Mouse (Mus musculus): ENCODE data around the gene Gpc6. TPM values are rescaled to one million over a fixed set of nuclear protein-coding genes. Genes with fewer than 3 reads are reported as not detected.

Gene Gpc6
- total RNA-seq, 2 experiments from 2014 or later = 9.0 to 11.0 TPM

DNA sequence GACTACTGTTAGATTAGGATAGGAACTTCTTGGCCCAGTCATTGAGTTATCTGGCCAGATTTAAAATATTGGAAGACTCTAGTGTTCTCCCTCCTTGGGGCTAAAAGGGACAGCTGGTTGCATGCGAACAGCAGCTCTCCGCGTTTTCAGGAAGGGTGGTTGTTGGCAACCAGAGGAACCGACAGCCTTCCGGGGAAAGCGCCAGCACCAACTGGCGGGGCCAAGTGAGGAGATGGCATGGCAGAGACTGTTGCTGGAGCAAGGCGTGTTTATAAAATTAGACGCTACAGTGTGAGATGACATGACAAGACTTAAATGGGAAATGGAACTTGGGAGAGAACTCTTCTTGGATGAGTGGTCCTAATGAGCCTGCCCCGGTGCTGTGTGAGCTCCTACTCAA lies 1056.4 kb downstream of the Gpc6 start:
- DNase-seq (ENCODE audit: low spot score in 2 of 2) = peak; percentile 68 to 72

DNA sequence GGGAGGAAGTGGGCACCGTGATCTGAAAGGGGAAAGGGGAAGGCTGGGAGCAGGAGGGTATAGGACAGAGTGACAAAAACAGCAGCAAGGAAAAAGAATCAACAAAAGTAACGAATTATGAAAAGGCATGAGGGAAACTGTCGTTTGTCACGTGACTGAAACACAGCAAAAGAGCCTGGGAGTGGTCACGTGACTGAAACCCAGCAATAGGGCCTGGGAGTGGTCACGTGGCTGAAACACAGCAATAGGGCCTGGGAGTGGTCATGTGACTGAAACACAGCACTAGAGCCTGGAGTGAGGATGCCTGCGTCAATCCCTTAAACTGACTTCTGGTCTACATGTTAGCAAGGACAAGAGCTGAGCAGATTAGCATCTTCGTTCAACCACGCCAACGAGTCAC lies 1063.3 kb downstream of the Gpc6 start:
- DNase-seq (ENCODE audit: low spot score in 2 of 2) = no peak

DNA sequence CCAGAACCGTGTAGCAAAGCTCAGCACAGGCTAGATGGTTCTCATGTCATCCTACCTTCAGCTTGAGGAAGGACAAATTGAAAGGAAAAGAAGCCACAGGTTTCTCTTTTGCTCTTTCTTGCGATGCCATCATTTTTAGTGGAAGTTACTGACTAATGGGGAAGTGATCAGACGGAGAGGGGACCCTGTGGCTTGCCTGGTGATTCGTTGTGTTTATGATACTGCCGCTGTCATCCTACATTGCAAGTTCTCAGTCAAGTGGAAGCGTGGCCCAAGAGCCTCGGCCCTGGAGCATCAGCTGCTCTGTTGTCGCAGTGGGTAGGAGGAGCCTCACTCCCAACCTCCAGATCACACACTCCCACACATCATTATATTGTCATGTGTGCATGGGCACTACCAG lies 1065.1 kb downstream of the Gpc6 start:
- no peak for DNase-seq (ENCODE audit: low spot score in 2 of 2)

DNA sequence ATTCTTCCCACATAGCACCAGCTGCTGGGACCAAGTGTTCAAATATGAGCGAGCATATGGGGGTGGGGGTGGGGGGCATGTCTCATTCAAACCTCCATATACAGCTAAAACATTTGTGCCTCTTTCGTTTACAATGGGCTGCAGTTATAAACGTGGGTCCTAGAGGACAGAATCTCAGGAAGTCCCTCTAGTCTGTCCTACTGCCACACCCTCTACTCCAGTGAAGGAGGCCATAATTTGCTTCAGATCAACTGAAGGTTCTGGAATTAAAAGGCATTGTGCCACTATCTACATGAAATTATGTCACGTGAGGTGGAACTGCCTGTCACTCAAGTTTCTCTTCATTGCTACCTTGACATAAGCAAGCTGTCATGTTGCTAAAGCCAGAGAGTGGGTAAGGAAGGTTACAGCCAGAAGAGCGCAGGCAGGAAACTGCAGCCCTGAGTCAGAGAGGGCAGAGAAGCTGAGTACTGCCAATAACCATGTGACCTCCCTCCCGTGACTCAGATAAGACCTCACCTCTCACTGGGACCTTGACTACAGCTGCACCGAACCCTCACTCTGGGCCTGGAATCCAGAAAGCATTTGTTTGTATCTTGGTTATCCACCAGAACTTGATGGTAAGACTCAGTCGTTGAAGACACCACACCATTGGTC lies 1067.6 kb downstream of the Gpc6 start:
- DNase-seq (ENCODE audit: low spot score in 2 of 2) = peak in 1 of 2 experiments; percentile 17

DNA sequence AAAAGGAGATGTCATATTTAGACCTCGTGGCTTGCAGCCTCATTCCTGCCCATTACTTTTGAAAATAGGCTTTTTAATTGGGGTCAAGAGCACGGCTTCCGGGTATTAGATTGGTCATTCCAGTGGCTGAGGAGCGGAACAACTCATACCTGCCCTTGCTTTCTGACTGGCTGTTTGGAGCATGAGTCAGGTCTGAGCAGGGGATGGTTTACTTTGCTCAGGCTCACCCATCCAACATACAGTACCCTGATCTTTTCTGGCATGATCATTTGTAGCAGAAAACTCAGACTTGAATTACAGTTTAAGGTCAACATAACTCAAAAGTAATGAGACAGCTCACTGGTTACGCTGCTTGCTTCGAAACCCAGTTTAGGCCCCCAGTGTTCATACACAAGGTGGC lies 1068.7 kb downstream of the Gpc6 start:
- no peak for DNase-seq (ENCODE audit: low spot score in 2 of 2)

DNA sequence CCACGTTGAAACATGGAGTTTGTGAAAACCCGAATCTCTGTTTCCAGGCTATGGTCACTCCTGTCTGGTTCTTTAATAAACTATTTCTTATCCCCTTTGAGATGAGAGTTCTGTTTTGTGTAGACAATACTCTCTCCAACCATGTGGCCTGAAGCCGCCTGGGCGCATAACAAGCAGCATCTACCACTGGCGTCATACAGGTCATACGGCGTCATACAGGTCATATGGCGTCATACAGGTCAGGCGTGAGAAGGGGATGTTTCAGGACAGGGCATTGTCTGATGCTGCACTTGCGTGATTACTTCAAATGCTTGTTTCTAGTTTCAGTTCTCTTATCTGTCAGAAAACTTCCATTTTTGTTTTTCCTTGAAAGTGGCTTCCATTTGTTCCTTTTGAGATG lies 1079.3 kb downstream of the Gpc6 start:
- no peak for DNase-seq (ENCODE audit: low spot score in 2 of 2)

DNA sequence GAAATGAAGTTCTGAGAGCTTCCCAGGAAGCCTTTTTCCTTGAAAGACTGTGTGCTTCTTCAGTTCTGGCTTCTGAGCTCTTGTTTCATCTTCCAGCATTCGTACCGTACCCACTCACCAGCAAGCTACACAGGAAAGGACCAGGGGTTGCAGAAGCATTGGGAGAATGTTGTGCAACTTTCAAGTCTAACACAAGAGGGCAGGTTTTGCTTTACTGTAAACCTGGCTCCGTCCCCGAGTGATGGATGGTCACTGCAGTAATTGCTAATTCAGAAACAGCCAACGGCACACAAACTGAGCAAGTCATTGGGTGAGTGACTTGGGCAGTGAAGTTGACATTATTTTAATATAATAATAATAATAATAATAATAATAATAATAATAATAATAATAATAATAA lies 1080.6 kb downstream of the Gpc6 start:
- peak; percentile 29 to 76 for DNase-seq (ENCODE audit: low spot score in 2 of 2)

DNA sequence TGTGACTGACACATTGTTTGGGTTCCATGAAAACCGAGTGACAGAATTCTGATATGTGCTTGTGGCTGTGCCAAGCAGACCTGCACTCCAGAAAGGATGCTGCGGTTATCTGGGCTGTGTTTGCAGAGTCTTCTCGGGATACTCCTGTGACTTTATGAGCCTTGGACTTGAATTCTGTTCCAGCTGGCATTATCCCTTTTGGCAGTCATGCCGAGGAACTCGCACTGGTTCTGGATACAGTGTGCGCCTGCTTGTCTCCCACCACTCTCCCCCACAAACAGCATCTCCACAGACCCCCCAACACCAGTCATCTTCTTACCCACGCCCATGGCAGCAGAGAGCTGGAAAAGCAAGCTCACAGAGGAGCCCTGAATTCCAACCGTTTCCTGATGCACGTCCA lies 1084.4 kb downstream of the Gpc6 start:
- no peak for DNase-seq (ENCODE audit: low spot score in 2 of 2)

DNA sequence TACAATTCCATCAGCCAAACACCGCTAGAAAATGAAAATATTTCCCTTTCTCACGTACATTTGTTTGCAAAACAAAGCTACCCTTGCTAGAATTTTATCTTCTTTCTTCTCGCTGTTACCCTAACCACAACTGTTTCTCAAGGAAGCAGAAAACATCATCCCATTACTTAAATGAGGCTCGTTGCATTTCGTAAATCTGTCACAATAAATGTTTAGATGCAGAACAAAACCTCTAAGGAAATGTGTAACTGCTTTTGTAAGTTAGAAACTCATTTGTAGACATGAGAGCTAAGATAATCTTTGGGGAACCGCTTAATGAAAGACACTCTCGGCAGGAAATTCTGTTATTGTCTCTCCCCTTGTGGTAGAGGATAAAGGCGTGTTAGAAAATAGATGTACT lies 1088.1 kb downstream of the Gpc6 start:
- no peak for DNase-seq (ENCODE audit: low spot score in 2 of 2)

DNA sequence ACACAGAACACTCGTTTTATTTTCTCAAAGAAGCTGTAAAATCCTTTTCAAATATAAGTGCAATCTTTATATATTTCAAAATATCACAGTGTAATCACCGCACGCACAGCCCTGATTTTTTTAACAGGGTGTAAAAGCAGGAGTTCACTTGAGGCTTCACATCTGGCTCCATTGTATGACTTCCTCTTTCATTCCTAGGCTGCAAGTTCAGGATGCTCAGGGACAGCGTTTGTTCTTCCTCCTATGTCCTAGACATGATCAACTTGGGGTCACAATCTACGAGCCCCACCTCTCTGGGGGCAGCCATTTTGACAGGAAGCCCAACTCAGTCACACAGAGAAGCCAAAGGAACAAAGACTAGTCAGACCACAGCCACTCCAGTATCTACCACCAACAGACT lies 1094.2 kb downstream of the Gpc6 start:
- DNase-seq (ENCODE audit: low spot score in 2 of 2) = no peak

DNA sequence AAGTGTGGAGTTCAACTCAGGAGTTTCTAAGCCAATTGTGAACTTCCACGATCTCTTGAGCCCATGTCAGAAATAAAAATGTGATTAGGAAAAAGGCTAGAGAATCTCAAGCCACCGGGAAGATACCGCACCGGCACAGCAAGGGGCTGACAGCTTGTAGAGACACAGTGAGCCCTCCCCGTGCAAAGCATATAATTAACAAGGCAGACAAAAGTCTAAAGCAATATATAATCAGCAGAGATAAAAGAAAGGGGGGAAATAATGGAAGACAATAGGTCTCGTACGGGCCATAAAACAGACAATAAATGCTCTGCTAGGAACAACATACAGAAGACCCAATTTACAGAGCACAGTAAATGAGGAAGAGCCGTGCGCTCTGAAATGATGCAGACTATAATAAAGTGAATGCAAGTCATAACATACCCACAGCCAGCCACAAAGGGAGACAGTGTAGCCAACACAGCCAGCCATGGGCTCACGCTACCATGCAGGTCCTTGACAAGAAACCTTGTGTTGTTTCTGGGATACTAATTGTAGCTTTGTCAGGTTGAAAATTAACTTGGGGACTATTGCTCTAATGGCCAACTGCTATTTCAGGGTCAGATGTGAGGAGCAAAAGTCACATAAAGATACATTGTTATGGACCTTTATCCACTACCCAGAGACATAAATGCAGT lies 1096.9 kb downstream of the Gpc6 start:
- DNase-seq (ENCODE audit: low spot score in 2 of 2) = no peak

Small RNA genes within 50 kb of the gene (microRNA-seq; reads per million reads assigned to microRNA genes)
- gene Mir6239 = 0 reads per million in 2 experiments
